Mouse (Mus musculus): Measurements from ENCODE around the gene Ajuba. TPM values are rescaled to one million over a fixed set of nuclear protein-coding genes. Genes with fewer than 3 reads are reported as not detected.
A peak's percentile ranks its signal among the peaks of the same experiment; 100 is the strongest.

Ajuba gene
- polyA plus RNA-seq, 1 experiment from 2014 or later = 32.0 TPM

- ATAC-seq (ENCODE audit: insufficient read depth, low FRiP score, low read depth) = no peak
- Histone ChIP-seq H3K27me3 (replicated peaks) (no peaks in the 10 kb centered on the region), H3K4me2 (no peak overlapping the region), H3K9me3 (no peaks in the 10 kb centered on the region), H3K4me3 (replicated peaks) (no peak overlapping the region), H3K4me1 (peaks cover 4% of the 10 kb centered on the region; the same call in 1 of the 2 replicates), H3K36me3 (0 out of 2 replicates have a peak, but pooled peaks cover 4% of the 10 kb centered on the region), H3K27ac (no peak overlapping the region), H3K9ac (no peak overlapping the region)
- 51% methylated on average over 8 of the region's 8 CpGs for WGBS
Observed at GRCm38 (mm10) chr14:54607226-54607625, 29.9 kb upstream of the Ajuba start.

- peak; percentile 59 for ATAC-seq (ENCODE audit: insufficient read depth, low FRiP score, low read depth)
- peak within 1 kb of the TSS; percentile 46; the same call in 1 of the 2 replicates for H3K9ac ChIP-seq
- H3K27ac ChIP-seq = peak within 1 kb of the TSS; percentile 85
- H3K36me3 ChIP-seq = no peaks in the 10 kb centered on the region
- under 1% methylated on average over 38 of the region's 39 CpGs for WGBS
- H3K9me3 ChIP-seq = no peaks in the 10 kb centered on the region
- peak within 1 kb of the TSS; percentile 69 for H3K4me2 ChIP-seq
- peaks cover 4% of the 10 kb centered on the region; the same call in 1 of the 2 replicates for H3K4me1 ChIP-seq
- H3K4me3 ChIP-seq (replicated peaks) = peak within 1 kb of the TSS; percentile 53
- H3K27me3 ChIP-seq (replicated peaks) = no peaks in the 10 kb centered on the region
Observed at GRCm38 (mm10) chr14:54605752-54606321, 28.5 kb upstream of the Ajuba start, which contains the start of gene 4931414P19Rik. Gene 4931414P19Rik (minus strand): TSS chr14:54605993.

- Histone ChIP-seq H3K4me2 (peak overlapping the region; percentile 53), H3K36me3 (no peaks in the 10 kb centered on the region), H3K27ac (peak overlapping the region; percentile 42; the same call in 1 of the 2 replicates), H3K4me1 (peaks cover 4% of the 10 kb centered on the region; the same call in 1 of the 2 replicates), H3K27me3 (replicated peaks) (no peaks in the 10 kb centered on the region), H3K9me3 (no peaks in the 10 kb centered on the region), H3K4me3 (replicated peaks) (peak overlapping the region; percentile 59), H3K9ac (no peak overlapping the region)
- no peak for ATAC-seq (ENCODE audit: insufficient read depth, low FRiP score, low read depth)
- WGBS = 81% methylated on average over 8 of the region's 8 CpGs
Observed at GRCm38 (mm10) chr14:54603686-54604085, 26.3 kb upstream of the Ajuba start.

GRCm38 (mm10) chr14:54603038-54603654 lies 25.8 kb upstream of the Ajuba start:
- Histone ChIP-seq H3K4me2 (peak overlapping the region; percentile 53), H3K4me3 (replicated peaks) (peak overlapping the region; percentile 59), H3K4me1 (peaks cover 4% of the 10 kb centered on the region; the same call in 1 of the 2 replicates), H3K27me3 (replicated peaks) (no peaks in the 10 kb centered on the region), H3K9ac (peak overlapping the region; percentile 58; the same call in 1 of the 2 replicates), H3K36me3 (no peaks in the 10 kb centered on the region), H3K27ac (peak overlapping the region; percentile 93), H3K9me3 (no peaks in the 10 kb centered on the region)
- ATAC-seq (ENCODE audit: insufficient read depth, low FRiP score, low read depth) = peak; percentile 98
- under 1% methylated on average over 46 of the region's 46 CpGs for WGBS

- H3K27ac ChIP-seq = peak overlapping the region; percentile 93
- WGBS = 38% methylated on average over 4 of the region's 4 CpGs
- H3K4me1 ChIP-seq = peaks cover 4% of the 10 kb centered on the region; the same call in 1 of the 2 replicates
- H3K9ac ChIP-seq = peak overlapping the region; percentile 58; the same call in 1 of the 2 replicates
- peak overlapping the region; percentile 53 for H3K4me2 ChIP-seq
- no peak for ATAC-seq (ENCODE audit: insufficient read depth, low FRiP score, low read depth)
- no peaks in the 10 kb centered on the region for H3K27me3 ChIP-seq (replicated peaks)
- H3K4me3 ChIP-seq (replicated peaks) = peak overlapping the region; percentile 59
- H3K9me3 ChIP-seq = no peaks in the 10 kb centered on the region
- no peaks in the 10 kb centered on the region for H3K36me3 ChIP-seq
Observed at GRCm38 (mm10) chr14:54602613-54603012, 25.3 kb upstream of the Ajuba start.

GRCm38 (mm10) chr14:54601601-54602000 lies 24.2 kb upstream of the Ajuba start:
- no peak overlapping the region for H3K4me3 ChIP-seq (replicated peaks)
- ATAC-seq (ENCODE audit: insufficient read depth, low FRiP score, low read depth) = no peak
- H3K4me2 ChIP-seq = no peak overlapping the region
- H3K36me3 ChIP-seq = no peaks in the 10 kb centered on the region
- no peaks in the 10 kb centered on the region for H3K9me3 ChIP-seq
- peaks cover 4% of the 10 kb centered on the region; the same call in 1 of the 2 replicates for H3K4me1 ChIP-seq
- no peak overlapping the region for H3K27ac ChIP-seq
- no peak overlapping the region for H3K9ac ChIP-seq
- WGBS = 36% methylated on average over 2 of the region's 2 CpGs
- H3K27me3 ChIP-seq (replicated peaks) = no peaks in the 10 kb centered on the region

GRCm38 (mm10) chr14:54597084-54597483 lies 19.7 kb upstream of the Ajuba start:
- Histone ChIP-seq H3K27ac (no peak overlapping the region), H3K4me1 (no peaks in the 10 kb centered on the region), H3K9ac (no peak overlapping the region), H3K27me3 (replicated peaks) (no peaks in the 10 kb centered on the region), H3K4me2 (no peak overlapping the region), H3K9me3 (no peaks in the 10 kb centered on the region), H3K36me3 (0 out of 2 replicates have a peak, but pooled peaks cover 3% of the 10 kb centered on the region), H3K4me3 (replicated peaks) (no peak overlapping the region)
- ATAC-seq (ENCODE audit: insufficient read depth, low FRiP score, low read depth) = no peak
- WGBS = 75% methylated on average over 7 of the region's 7 CpGs

GRCm38 (mm10) chr14:54594631-54595414 lies 17.5 kb upstream of the Ajuba start:
- no peak for ATAC-seq (ENCODE audit: insufficient read depth, low FRiP score, low read depth)

GRCm38 (mm10) chr14:54594055-54594454 lies 16.7 kb upstream of the Ajuba start:
- Histone ChIP-seq H3K36me3 (0 out of 2 replicates have a peak, but pooled peaks cover 3% of the 10 kb centered on the region), H3K4me1 (no peaks in the 10 kb centered on the region), H3K4me2 (no peak overlapping the region), H3K9me3 (no peaks in the 10 kb centered on the region), H3K27ac (no peak overlapping the region), H3K9ac (no peak overlapping the region), H3K27me3 (replicated peaks) (no peaks in the 10 kb centered on the region), H3K4me3 (replicated peaks) (no peak overlapping the region)
- 95% methylated on average over 3 of the region's 3 CpGs for WGBS
- ATAC-seq (ENCODE audit: insufficient read depth, low FRiP score, low read depth) = no peak

More at GRCm38 (mm10) chr14:54594631-54595414, 17.5 kb upstream of the Ajuba start:
- Histone ChIP-seq H3K27me3 (replicated peaks) (no peaks in the 10 kb centered on the region), H3K27ac (no peak overlapping the region), H3K4me1 (no peaks in the 10 kb centered on the region), H3K4me3 (replicated peaks) (no peak overlapping the region), H3K9me3 (no peaks in the 10 kb centered on the region), H3K9ac (no peak overlapping the region), H3K4me2 (no peak overlapping the region), H3K36me3 (0 out of 2 replicates have a peak, but pooled peaks cover 3% of the 10 kb centered on the region)
- WGBS = 69% methylated on average over 28 of the region's 28 CpGs

GRCm38 (mm10) chr14:54592319-54592934 lies 15.1 kb upstream of the Ajuba start:
- H3K4me2 ChIP-seq = no peak overlapping the region
- H3K27me3 ChIP-seq (replicated peaks) = no peaks in the 10 kb centered on the region
- 47% methylated on average over 10 of the region's 10 CpGs for WGBS
- H3K9ac ChIP-seq = no peak overlapping the region
- 0 out of 2 replicates have a peak, but pooled peaks cover 3% of the 10 kb centered on the region for H3K36me3 ChIP-seq
- no peaks in the 10 kb centered on the region for H3K9me3 ChIP-seq
- H3K27ac ChIP-seq = 0 out of 2 replicates have a peak overlapping the region, but pooled peaks have one; percentile 10
- no peak overlapping the region for H3K4me3 ChIP-seq (replicated peaks)
- H3K4me1 ChIP-seq = no peaks in the 10 kb centered on the region
- ATAC-seq (ENCODE audit: insufficient read depth, low FRiP score, low read depth) = no peak; the same call in 1 of the 2 replicates

GRCm38 (mm10) chr14:54591056-54591455 lies 13.7 kb upstream of the Ajuba start:
- no peak for ATAC-seq (ENCODE audit: insufficient read depth, low FRiP score, low read depth)
- H3K4me1 ChIP-seq = no peaks in the 10 kb centered on the region
- H3K9me3 ChIP-seq = no peaks in the 10 kb centered on the region
- H3K36me3 ChIP-seq = 0 out of 2 replicates have a peak, but pooled peaks cover 3% of the 10 kb centered on the region
- no peak overlapping the region for H3K9ac ChIP-seq
- 96% methylated on average over 16 of the region's 16 CpGs for WGBS
- no peaks in the 10 kb centered on the region for H3K27me3 ChIP-seq (replicated peaks)
- H3K4me2 ChIP-seq = no peak overlapping the region
- no peak overlapping the region for H3K4me3 ChIP-seq (replicated peaks)
- no peak overlapping the region for H3K27ac ChIP-seq
